8 mouse cellular contexts compared by ENCODE assay signal in the genomic region with DNA sequence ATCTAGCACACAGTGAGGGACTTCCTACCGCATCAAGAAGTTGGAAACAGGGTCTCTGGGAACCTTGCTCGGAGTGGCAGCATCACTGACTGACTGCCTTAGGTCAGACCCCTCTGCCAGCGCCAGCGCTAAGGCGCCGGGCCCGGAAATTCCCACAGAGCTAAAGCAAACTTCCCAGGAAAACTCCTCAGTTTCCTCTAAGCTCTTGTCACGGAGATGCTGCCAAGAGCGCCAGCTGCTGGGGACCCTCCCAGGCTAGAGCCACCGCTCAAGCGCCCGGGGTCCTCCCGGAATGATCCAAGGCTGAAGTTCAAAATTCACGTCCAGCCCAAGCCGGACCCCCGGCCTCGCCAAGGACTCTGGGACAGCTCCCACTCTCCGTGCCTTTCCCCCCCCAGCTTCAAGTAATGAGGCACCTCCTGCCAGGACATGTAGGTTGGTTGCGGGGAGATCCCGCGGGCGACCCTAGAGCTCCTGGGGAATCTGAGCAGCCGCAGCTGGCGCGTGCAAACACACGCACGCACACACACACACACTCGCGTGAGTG. TPM values are rescaled to one million over a fixed set of nuclear protein-coding genes. Genes with fewer than 3 reads are reported as not detected.
DNase-seq lines count a peak whose midpoint lies in the region; ATAC-seq and TF ChIP-seq lines count a peak whose summit lies in the region.

No protein-coding gene starts in this region.

- WGBS in thymus, adult 2 months = 5% methylated on average over 29 of the region's 29 CpGs
- WGBS in forebrain, postnatal 0 days = under 1% methylated on average over 29 of the region's 29 CpGs
- under 1% methylated on average over 29 of the region's 29 CpGs for WGBS in intestine, embryonic 15.5 days
- WGBS in lung, adult 2 months = under 1% methylated on average over 29 of the region's 29 CpGs

- ATAC-seq in forebrain, postnatal 0 days = peak; percentile 44; the same call in 1 of the 2 replicates
- ATAC-seq in intestine, embryonic 15.5 days = no peak; the same call in 1 of the 2 replicates

- peak overlapping the region; percentile 48 for H3K4me3 ChIP-seq in thymus, adult 2 months (ENCODE audit: control insufficient read depth, insufficient read depth, low read length)
- H3K4me3 ChIP-seq in forebrain, postnatal 0 days (ENCODE audit: low read depth, low read length) = peak overlapping the region; percentile 67
- peak overlapping the region; percentile 84 for H3K4me3 ChIP-seq in intestine, embryonic 15.5 days (replicated peaks)
- H3K4me3 ChIP-seq in lung, adult 2 months (replicated peaks; ENCODE audit: extremely low read depth, low read depth, low read length) = peak overlapping the region; percentile 95

- no peak for DNase-seq in thymus, adult 2 months
- no peak for DNase-seq in thymus, postnatal 14 days
- DNase-seq in forebrain, postnatal 0 days = peak; percentile 49
- DNase-seq in lung, adult 2 months = peak; percentile 68
- peak; percentile 64 for DNase-seq in retina, postnatal 1 day
- no peak for DNase-seq in cerebellum, postnatal 36 days
- DNase-seq in right cerebral cortex, adult 18-20 months = no peak

- H3K9me3 ChIP-seq in forebrain, postnatal 0 days (ENCODE audit: low read length) = no peaks in the 10 kb centered on the region
- H3K9me3 ChIP-seq in intestine, embryonic 15.5 days = no peaks in the 10 kb centered on the region

- peak overlapping the region; percentile 100 for H3K4me2 ChIP-seq in forebrain, postnatal 0 days (ENCODE audit: low read depth)
- H3K4me2 ChIP-seq in intestine, embryonic 15.5 days (replicated peaks) = peak overlapping the region; percentile 84

- TF ChIP-seq POLR2A in thymus, adult 2 months (IDR thresholded peaks at IDR 0.05; ENCODE audit: control insufficient read depth, extremely low read depth, insufficient read depth, low read length, poor library complexity) = no peak
- peak; percentile 53; the same call in 1 of the 2 replicates for TF ChIP-seq POLR2A in lung, adult 2 months (IDR thresholded peaks at IDR 0.05; ENCODE audit: borderline replicate concordance, extremely low read depth, low read depth, low read length)

- TF ChIP-seq CTCF in thymus, adult 2 months (IDR thresholded peaks at IDR 0.05; ENCODE audit: borderline replicate concordance, control insufficient read depth, extremely low read depth, insufficient read depth, low read length, poor library complexity) = no peak
- no peak for TF ChIP-seq CTCF in forebrain, postnatal 0 days (IDR thresholded peaks at IDR 0.05; ENCODE audit: low read depth)
- TF ChIP-seq CTCF in lung, adult 2 months (IDR thresholded peaks at IDR 0.05; ENCODE audit: insufficient read depth, low read length) = no peak

- H3K9ac ChIP-seq in forebrain, postnatal 0 days = peak overlapping the region; percentile 58
- peak overlapping the region; percentile 87 for H3K9ac ChIP-seq in intestine, embryonic 15.5 days

- peaks cover 34% of the 10 kb centered on the region for H3K4me1 ChIP-seq in thymus, adult 2 months (replicated peaks; ENCODE audit: control insufficient read depth, insufficient read depth, low read length)
- H3K4me1 ChIP-seq in forebrain, postnatal 0 days (ENCODE audit: insufficient read depth) = peaks cover 6% of the 10 kb centered on the region; the same call in 1 of the 2 replicates
- peaks cover 36% of the 10 kb centered on the region for H3K4me1 ChIP-seq in intestine, embryonic 15.5 days (replicated peaks)
- peaks cover 18% of the 10 kb centered on the region for H3K4me1 ChIP-seq in lung, adult 2 months (ENCODE audit: control insufficient read depth, insufficient read depth, low read length)

- H3K27me3 ChIP-seq in thymus, adult 2 months (ENCODE audit: control insufficient read depth, insufficient read depth, low read length) = peaks cover 4% of the 10 kb centered on the region; the same call in 1 of the 2 replicates
- no peaks in the 10 kb centered on the region for H3K27me3 ChIP-seq in forebrain, postnatal 0 days (ENCODE audit: insufficient read depth, low read length)
- H3K27me3 ChIP-seq in intestine, embryonic 15.5 days (replicated peaks) = no peaks in the 10 kb centered on the region

- no peaks in the 10 kb centered on the region for H3K36me3 ChIP-seq in thymus, adult 2 months (ENCODE audit: control insufficient read depth, insufficient read depth, low read length)
- H3K36me3 ChIP-seq in forebrain, postnatal 0 days (ENCODE audit: insufficient read depth) = no peaks in the 10 kb centered on the region
- no peaks in the 10 kb centered on the region for H3K36me3 ChIP-seq in intestine, embryonic 15.5 days

- H3K27ac ChIP-seq in thymus, adult 2 months (ENCODE audit: control insufficient read depth, insufficient read depth, low read length) = no peak overlapping the region
- no peak overlapping the region for H3K27ac ChIP-seq in forebrain, postnatal 0 days (ENCODE audit: low read depth, low read length)
- H3K27ac ChIP-seq in intestine, embryonic 15.5 days = peak overlapping the region; percentile 96

RNA-seq across cellular contexts. Expression of a gene that starts 1.5 kb away (rescaled TPM):
- 17.2 and 22.1 TPM in 2 replicates for polyA plus RNA-seq in thymus, adult 2 months (2012; rRNA removed)
- 8.0 and 9.7 TPM in 2 replicates for total RNA-seq in forebrain, postnatal 0 days (2014; rRNA removed)
- polyA plus RNA-seq in forebrain, postnatal 0 days (2015; fragmentation: Nextera tagmentation; extraction: Ambion mirVana) = 2.0 and 3.0 TPM in 2 replicates
- 9.0 and 11.4 TPM in 2 replicates for polyA plus RNA-seq in intestine, embryonic 15.5 days (2015; fragmentation: Nextera tagmentation; extraction: Ambion mirVana)
- polyA plus RNA-seq in lung, adult 2 months (2012; rRNA removed) = 134 and 144 TPM in 2 replicates

RNA-seq across cellular contexts. Expression of a gene that starts 59.3 kb away (rescaled TPM):
- polyA plus RNA-seq in thymus, adult 2 months (2012; rRNA removed) = 0.18 and 0.80 TPM in 2 replicates
- 15.5 and 25.3 TPM in 2 replicates for total RNA-seq in forebrain, postnatal 0 days (2014; rRNA removed)
- polyA plus RNA-seq in forebrain, postnatal 0 days (2015; fragmentation: Nextera tagmentation; extraction: Ambion mirVana) = 10.3 and 17.6 TPM in 2 replicates
- polyA plus RNA-seq in intestine, embryonic 15.5 days (2015; fragmentation: Nextera tagmentation; extraction: Ambion mirVana) = 3.3 and 3.5 TPM in 2 replicates
- polyA plus RNA-seq in lung, adult 2 months (2012; rRNA removed) = 0.59 and 0.93 TPM in 2 replicates

Comparison
In these comparisons a context has a peak if more than half of its experiments do, and no peak if none do; other contexts are left out.
1. DNase-seq: peak in forebrain, postnatal 0 days (single experiment), lung, adult 2 months (single experiment) and retina, postnatal 1 day (single experiment); none in thymus, adult 2 months (single experiment), thymus, postnatal 14 days (single experiment), cerebellum, postnatal 36 days (0 of 2) and right cerebral cortex, adult 18-20 months (single experiment).
2. Peak in every context shown above with its lines, with median percentiles within 50 percentile points of each other: H3K4me3 ChIP-seq.